In the genomic region with DNA sequence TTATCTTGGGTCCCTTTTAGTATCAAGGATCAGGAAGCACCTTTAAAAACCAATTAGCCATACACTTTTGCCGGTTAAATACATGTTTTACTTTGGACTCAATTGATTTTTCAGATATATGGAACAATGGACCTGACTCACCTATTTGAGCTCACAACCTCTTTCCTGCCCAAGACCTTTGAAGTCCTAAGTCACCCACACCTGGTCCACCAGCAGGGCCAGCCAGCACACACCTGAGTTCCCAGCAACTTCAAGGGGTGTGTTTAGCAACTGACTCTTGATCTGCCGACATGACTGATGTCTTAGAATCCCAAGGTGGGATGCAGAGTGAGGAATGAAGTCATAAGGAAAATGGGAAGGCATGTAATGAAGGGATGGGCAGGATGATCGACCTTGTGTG, we compare ENCODE assay signal across 18 mouse cellular contexts. TPM values are rescaled to one million over a fixed set of nuclear protein-coding genes. Genes with fewer than 3 reads are reported as not detected.
"Had no signal": no experiment of that assay in that cellular context is flagged by ENCODE, and none has a peak within 500 bp of the region (broad histone marks: within the 10 kb centered on the region; RNA-seq: fewer than 3 reads in every experiment).

No protein-coding gene starts in this region.

- H3K4me2 ChIP-seq: lung, embryonic 15.5 days had no signal

- DNase-seq: kidney, adult 2 months; kidney, postnatal 25 days; layer of hippocampus, adult 9-11 months; lung, adult 18-20 months; lung, postnatal 10 days; lung, postnatal 36 days; midbrain, embryonic 14.5 days; right cerebral cortex, postnatal 4 days; thymus, adult 2 months; thymus, postnatal 14 days; thymus, postnatal 4 days had no signal

- H3K4me3 ChIP-seq: layer of hippocampus, adult 2 months; lung, embryonic 15.5 days; megakaryocyte, embryonic 14.5 days; midbrain, embryonic 10.5 days had no signal

- H3K27ac ChIP-seq: kidney, postnatal 0 days; layer of hippocampus, adult 2 months; lung, embryonic 15.5 days; midbrain, embryonic 10.5 days had no signal

- H3K9ac ChIP-seq: lung, embryonic 15.5 days had no signal

- H3K27me3 ChIP-seq: lung, embryonic 15.5 days had no signal

- H3K4me1 ChIP-seq: lung, embryonic 15.5 days; midbrain, embryonic 10.5 days had no signal

- H3K9me3 ChIP-seq: lung, embryonic 15.5 days; midbrain, embryonic 10.5 days had no signal

- H3K36me3 ChIP-seq: lung, embryonic 15.5 days; midbrain, embryonic 10.5 days had no signal

RNA-seq across cellular contexts. Expression of a gene that starts 49.5 kb away (rescaled TPM):
- polyA plus RNA-seq: lung, embryonic 15.5 days; midbrain, embryonic 10.5 days; neural tube, embryonic 11.5 days; stomach, embryonic 14.5 days had no signal
